Mouse (Mus musculus): ENCODE results near the gene Exoc4.

- TF ChIP-seq MAFK (IDR thresholded peaks at IDR 0.05; ENCODE audit: insufficient replicate concordance, low read length) (no peak), ELF1 (IDR thresholded peaks at IDR 0.05; ENCODE audit: low read depth, low read length) (no peak), TCF12 (IDR thresholded peaks at IDR 0.05; ENCODE audit: low read depth, low read length) (no peak), CTCF (conservative IDR thresholded peaks at IDR 0.05 in 1 of 2, IDR thresholded peaks at IDR 0.05 in 1 of 2; ENCODE audit: low read depth in 2 of 2, low read length in 2 of 2) (no peak), GABPA (IDR thresholded peaks at IDR 0.05; ENCODE audit: insufficient replicate concordance, low read depth, low read length) (no peak), SIN3A (IDR thresholded peaks at IDR 0.05; ENCODE audit: low read length) (no peak), MAX (IDR thresholded peaks at IDR 0.05; ENCODE audit: low read length) (no peak), PAX5 (IDR thresholded peaks at IDR 0.05; ENCODE audit: low read length) (no peak), USF1 (IDR thresholded peaks at IDR 0.05; ENCODE audit: low read depth, low read length) (no peak), MYC (IDR thresholded peaks at IDR 0.05; ENCODE audit: low read depth, low read length) (no peak), POLR2A (IDR thresholded peaks at IDR 0.05; ENCODE audit: low read depth, low read length) (no peak)
Measured at GRCm38 (mm10) chr6:33965571-33965970, 716.7 kb downstream of the Exoc4 start.
